Mouse (Mus musculus) ES-E14 (cell line): ENCODE measurements around the gene Hdac5.

Experiments
- CHD2 ChIP-seq: IDR thresholded peaks from 2 replicates; pipeline ENCODE4 v1.6.1; 2014; ENCODE audit warnings: mild to moderate bottlenecking, low read depth, low read length, inconsistent platforms
- HCFC1 ChIP-seq: IDR thresholded peaks from 2 replicates; pipeline ENCODE4 v1.6.1; 2012; ENCODE audit warnings: low read length, inconsistent platforms, borderline replicate concordance; ENCODE audit not compliant: insufficient read depth
- MAFK ChIP-seq: IDR thresholded peaks from 2 replicates; pipeline ENCODE4 v1.6.1; 2014; ENCODE audit warnings: mild to moderate bottlenecking, low read depth, low read length, inconsistent platforms; ENCODE audit not compliant: insufficient read depth
- ZC3H11A ChIP-seq: IDR thresholded peaks from 2 replicates; pipeline ENCODE4 v1.6.1; 2012; ENCODE audit warnings: low read depth, mild to moderate bottlenecking, inconsistent platforms, low read length, borderline replicate concordance
- ZNF384 ChIP-seq: IDR thresholded peaks from 2 replicates; pipeline ENCODE4 v1.6.1; 2012; ENCODE audit warnings: low read depth, low read length, inconsistent platforms

- TF ChIP-seq CHD2 (no peak), HCFC1 (no peak), ZC3H11A (no peak), ZNF384 (no peak), MAFK (no peak)
Measured at GRCm38 (mm10) chr11:102224686-102225085, 5.3 kb downstream of the Hdac5 start.
